Mouse (Mus musculus) stomach, postnatal 0 days (tissue): ENCODE measurements around the gene Ccdc146.

ENCODE experiments used
- CTCF ChIP-seq: IDR thresholded peaks from 2 replicates; pipeline ENCODE4 v1.5.1; 2016; ENCODE audit warnings: antibody characterized with exemption, low read depth, mild to moderate bottlenecking, moderate library complexity
- EP300 ChIP-seq: optimal IDR thresholded peaks from 2 replicates; pipeline ENCODE3; 2016; ENCODE audit warnings: antibody characterized with exemption

GRCm38 (mm10) chr5:21382678-21383077 lies 41.8 kb downstream of the Ccdc146 start:
- TF ChIP-seq CTCF (no peak), EP300 (no peak)
